Mouse (Mus musculus) ES-Bruce4 (cell line): Measurements from ENCODE around the gene Lmo7. TPM values are rescaled to one million over a fixed set of nuclear protein-coding genes. Genes with fewer than 3 reads are reported as not detected.

ENCODE experiments used
- H3K27ac ChIP-seq: 2 replicates; pipeline ENCODE4 v1.5.1; 2012; ENCODE audit warnings: low read length, inconsistent platforms; ENCODE audit not compliant: insufficient read depth
- H3K27me3 ChIP-seq: 2 replicates; pipeline ENCODE4 v1.6.1; 2012; ENCODE audit warnings: mild to moderate bottlenecking, low read length, inconsistent platforms; ENCODE audit not compliant: control insufficient read depth, poor library complexity, insufficient read depth, severe bottlenecking
- H3K36me3 ChIP-seq: 2 replicates; pipeline ENCODE4 v1.6.1; 2012; ENCODE audit warnings: inconsistent platforms, mild to moderate bottlenecking, low read length, moderate library complexity; ENCODE audit not compliant: control insufficient read depth, poor library complexity, insufficient read depth, severe bottlenecking
- H3K4me1 ChIP-seq: one replicate; pipeline ENCODE4 v1.8.1; 2011; ENCODE audit warnings: low read length; ENCODE audit not compliant: control insufficient read depth, insufficient read depth
- H3K4me3 ChIP-seq: 2 replicates; pipeline ENCODE4 v1.5.1; 2011; ENCODE audit warnings: low read depth, mild to moderate bottlenecking, low read length
- H3K9ac ChIP-seq: 2 replicates; pipeline ENCODE4 v1.6.1; 2012; ENCODE audit warnings: low read depth, mild to moderate bottlenecking, inconsistent platforms; ENCODE audit not compliant: poor library complexity, severe bottlenecking
- H3K9me3 ChIP-seq: replicated peaks from 2 replicates; pipeline ENCODE4 v1.6.1; 2012; ENCODE audit warnings: mild to moderate bottlenecking, low read length, inconsistent platforms; ENCODE audit not compliant: control insufficient read depth, poor library complexity, insufficient read depth, severe bottlenecking
- CTCF ChIP-seq: IDR thresholded peaks from one replicate; pipeline ENCODE4 v1.8.1; 2011; ENCODE audit warnings: low read depth, low read length
- EP300 ChIP-seq: IDR thresholded peaks from 2 replicates; pipeline ENCODE4 v1.6.1; 2011; ENCODE audit warnings: low read depth, low read length; ENCODE audit not compliant: insufficient read depth
- POLR2A ChIP-seq: IDR thresholded peaks from one replicate; pipeline ENCODE4 v1.8.1; 2011; ENCODE audit warnings: low read length; ENCODE audit not compliant: insufficient read depth
- polyA plus RNA-seq: library from polyadenylated mRNA; stranded (reverse); fragments of >200 nt; gene quantifications from 2 replicates; pipeline ENCODE4 v1.2.4, GENCODE M21; 2011; ENCODE audit warnings: low read depth; ENCODE audit not compliant: missing spikeins, insufficient read depth, insufficient read length

The Lmo7 gene
- polyA plus RNA-seq, 1 experiment: 28.2 TPM

GRCm38 (mm10) chr14:101798766-101799165 is 69.0 kb downstream of the Lmo7 start:
- Histone ChIP-seq H3K9ac (no peak overlapping the region), H3K27me3 (no peaks in the 10 kb centered on the region), H3K27ac (no peak overlapping the region), H3K36me3 (no peaks in the 10 kb centered on the region), H3K4me1 (no peaks in the 10 kb centered on the region), H3K9me3 (no peaks in the 10 kb centered on the region), H3K4me3 (no peak overlapping the region)
- TF ChIP-seq POLR2A: no peak
- no peak for TF ChIP-seq CTCF
- no peak for TF ChIP-seq EP300

DNA sequence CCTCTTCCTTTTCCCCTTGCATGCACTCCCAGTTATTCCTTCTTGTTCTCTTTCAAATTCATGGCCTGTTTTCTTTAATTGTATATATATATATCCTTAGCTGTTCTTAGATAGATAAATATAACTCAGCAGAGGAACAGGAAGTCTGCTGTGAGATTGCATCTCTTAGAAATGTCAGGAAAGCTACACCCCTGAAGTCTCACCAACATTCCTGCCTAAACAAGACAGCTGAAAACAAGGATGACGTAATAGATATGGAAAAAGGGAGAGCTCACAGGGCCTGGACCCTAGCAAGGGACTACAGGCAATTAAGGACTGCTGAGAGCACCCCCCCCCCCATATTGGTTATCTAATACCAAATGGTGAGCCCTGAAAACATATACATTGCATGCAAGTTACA is 71.9 kb downstream of the Lmo7 start:
- TF ChIP-seq CTCF (no peak), EP300 (no peak), POLR2A (no peak)
- Histone ChIP-seq H3K4me1 (no peaks in the 10 kb centered on the region), H3K9ac (no peak overlapping the region), H3K9me3 (no peaks in the 10 kb centered on the region), H3K36me3 (no peaks in the 10 kb centered on the region), H3K27ac (no peak overlapping the region), H3K27me3 (no peaks in the 10 kb centered on the region), H3K4me3 (no peak overlapping the region)

- Histone ChIP-seq H3K36me3 (no peaks in the 10 kb centered on the region), H3K9me3 (no peaks in the 10 kb centered on the region), H3K4me3 (no peak overlapping the region), H3K9ac (no peak overlapping the region), H3K4me1 (no peaks in the 10 kb centered on the region), H3K27ac (no peak overlapping the region), H3K27me3 (no peaks in the 10 kb centered on the region)
- TF ChIP-seq POLR2A (no peak), EP300 (no peak), CTCF (no peak)
Measured at GRCm38 (mm10) chr14:101804119-101804518, 74.4 kb downstream of the Lmo7 start.

DNA sequence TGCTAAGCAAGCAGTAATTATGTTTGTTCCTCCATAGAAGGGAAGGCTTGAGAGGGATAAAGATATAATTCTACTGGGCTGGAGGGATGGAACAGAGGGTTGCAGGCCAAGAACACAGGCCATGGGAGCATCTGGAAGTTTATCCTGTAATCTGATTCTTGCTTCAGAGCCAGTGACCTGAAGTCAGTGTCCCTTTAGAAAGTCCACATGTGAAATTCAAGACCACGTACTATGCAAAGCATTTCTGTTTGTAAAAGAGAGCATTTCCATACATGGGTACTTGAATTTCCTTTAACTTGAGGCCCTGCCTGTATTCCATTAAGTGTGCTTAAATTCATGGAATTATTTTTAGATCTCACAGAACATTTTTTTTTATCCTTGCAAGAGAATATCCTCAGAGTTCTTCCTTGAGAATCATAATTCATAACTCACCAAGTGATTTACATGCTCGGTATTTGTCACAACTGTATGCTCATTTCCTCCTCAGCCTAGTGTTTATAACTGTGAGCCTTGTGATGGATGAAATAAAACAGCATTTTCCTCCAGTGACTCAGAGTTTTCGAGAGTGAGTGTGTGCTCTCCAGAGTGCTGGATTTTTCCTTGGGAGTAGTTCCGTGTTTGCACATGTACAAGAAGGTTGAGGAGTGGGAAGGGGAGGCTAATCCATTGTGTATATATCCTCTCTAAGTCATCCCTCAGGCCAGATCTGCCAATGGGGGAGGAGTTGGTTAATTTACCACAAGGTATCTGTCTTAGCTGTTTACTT is 75.0 kb downstream of the Lmo7 start:
- H3K4me3 ChIP-seq: no peak overlapping the region
- H3K36me3 ChIP-seq: no peaks in the 10 kb centered on the region
- TF ChIP-seq POLR2A (no peak), CTCF (no peak), EP300 (no peak)
- no peaks in the 10 kb centered on the region for H3K9me3 ChIP-seq
- no peaks in the 10 kb centered on the region for H3K4me1 ChIP-seq
- no peak overlapping the region for H3K9ac ChIP-seq
- no peak overlapping the region for H3K27ac ChIP-seq
- H3K27me3 ChIP-seq: no peaks in the 10 kb centered on the region

- Histone ChIP-seq H3K27ac (no peak overlapping the region), H3K27me3 (no peaks in the 10 kb centered on the region), H3K36me3 (no peaks in the 10 kb centered on the region), H3K9me3 (no peaks in the 10 kb centered on the region), H3K4me3 (no peak overlapping the region), H3K4me1 (no peaks in the 10 kb centered on the region), H3K9ac (no peak overlapping the region)
- TF ChIP-seq EP300 (no peak), CTCF (no peak), POLR2A (no peak)
Measured at GRCm38 (mm10) chr14:101805328-101805697, 75.6 kb downstream of the Lmo7 start.

DNA sequence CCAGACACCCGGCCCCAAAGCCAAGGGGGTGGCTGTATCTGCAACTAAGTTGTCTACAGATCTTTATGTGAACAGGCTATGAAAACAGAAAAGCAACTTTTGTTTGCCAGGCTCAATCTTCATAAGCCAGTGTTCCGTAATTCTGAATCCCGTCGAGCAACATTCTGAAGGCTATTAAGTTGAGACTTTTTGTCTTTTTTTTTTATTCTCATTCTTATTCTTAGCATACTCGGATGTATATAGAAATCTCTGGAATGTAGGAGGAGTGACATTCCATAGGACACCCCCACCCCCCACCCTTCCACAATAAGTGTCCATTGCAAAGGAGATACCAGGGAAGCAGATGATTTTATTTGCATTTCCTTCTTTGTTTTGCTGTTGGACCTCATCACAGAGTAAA is 76.3 kb downstream of the Lmo7 start:
- TF ChIP-seq CTCF (no peak), POLR2A (no peak), EP300 (no peak)
- Histone ChIP-seq H3K9me3 (no peaks in the 10 kb centered on the region), H3K4me3 (no peak overlapping the region), H3K9ac (no peak overlapping the region), H3K27me3 (no peaks in the 10 kb centered on the region), H3K36me3 (no peaks in the 10 kb centered on the region), H3K4me1 (no peaks in the 10 kb centered on the region), H3K27ac (no peak overlapping the region)
